Mouse (Mus musculus): Measurements from ENCODE around the gene Wnt5a. TPM values are rescaled to one million over a fixed set of nuclear protein-coding genes. Genes with fewer than 3 reads are reported as not detected.

The Wnt5a gene
- polyA plus RNA-seq, 1 experiment from 2014 or later = 9.8 TPM

DNA sequence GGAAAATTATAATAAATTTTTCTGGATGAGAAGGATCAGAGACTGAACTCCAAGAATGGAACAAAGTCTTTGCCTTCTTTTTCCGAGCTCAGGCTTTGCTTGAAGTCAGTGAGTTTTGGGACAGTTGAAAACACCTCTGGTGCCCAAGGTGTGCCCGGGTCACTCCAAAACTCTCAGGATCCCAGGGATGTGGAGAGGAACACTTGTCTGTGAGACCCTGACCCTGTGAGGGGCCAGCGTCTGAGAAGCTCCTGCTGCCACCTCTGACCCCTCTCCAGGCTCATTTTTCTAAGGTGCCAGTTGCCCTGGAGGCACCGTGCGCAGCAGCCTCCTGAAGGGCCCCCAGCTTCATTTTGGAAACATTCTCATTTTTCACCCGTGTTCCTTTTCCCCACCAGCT, 10.8 kb downstream of the Wnt5a start:
- peaks cover 9% of the 10 kb centered on the region for H3K27me3 ChIP-seq (ENCODE audit: control insufficient read depth, insufficient read depth, low read length)
- H3K4me2 ChIP-seq (ENCODE audit: low read depth, low read length) = no peak overlapping the region
- H3K27ac ChIP-seq (ENCODE audit: low read length) = no peak overlapping the region
- WGBS = 76% methylated on average over 6 of the region's 6 CpGs
- no peak overlapping the region for H3K4me3 ChIP-seq (ENCODE audit: low read length)
- H3K9me3 ChIP-seq (replicated peaks; ENCODE audit: control insufficient read depth, low read length) = no peaks in the 10 kb centered on the region
- no peak overlapping the region for H3K9ac ChIP-seq (ENCODE audit: low read length)
- 0 out of 2 replicates have a peak, but pooled peaks cover 2% of the 10 kb centered on the region for H3K4me1 ChIP-seq (ENCODE audit: control insufficient read depth, insufficient read depth, low read length)
- no peak for ATAC-seq (replicated peaks; ENCODE audit: extremely low read depth, insufficient read depth, low FRiP score)
- 0 out of 2 replicates have a peak, but pooled peaks cover 4% of the 10 kb centered on the region for H3K36me3 ChIP-seq (ENCODE audit: control insufficient read depth, insufficient read depth)

DNA sequence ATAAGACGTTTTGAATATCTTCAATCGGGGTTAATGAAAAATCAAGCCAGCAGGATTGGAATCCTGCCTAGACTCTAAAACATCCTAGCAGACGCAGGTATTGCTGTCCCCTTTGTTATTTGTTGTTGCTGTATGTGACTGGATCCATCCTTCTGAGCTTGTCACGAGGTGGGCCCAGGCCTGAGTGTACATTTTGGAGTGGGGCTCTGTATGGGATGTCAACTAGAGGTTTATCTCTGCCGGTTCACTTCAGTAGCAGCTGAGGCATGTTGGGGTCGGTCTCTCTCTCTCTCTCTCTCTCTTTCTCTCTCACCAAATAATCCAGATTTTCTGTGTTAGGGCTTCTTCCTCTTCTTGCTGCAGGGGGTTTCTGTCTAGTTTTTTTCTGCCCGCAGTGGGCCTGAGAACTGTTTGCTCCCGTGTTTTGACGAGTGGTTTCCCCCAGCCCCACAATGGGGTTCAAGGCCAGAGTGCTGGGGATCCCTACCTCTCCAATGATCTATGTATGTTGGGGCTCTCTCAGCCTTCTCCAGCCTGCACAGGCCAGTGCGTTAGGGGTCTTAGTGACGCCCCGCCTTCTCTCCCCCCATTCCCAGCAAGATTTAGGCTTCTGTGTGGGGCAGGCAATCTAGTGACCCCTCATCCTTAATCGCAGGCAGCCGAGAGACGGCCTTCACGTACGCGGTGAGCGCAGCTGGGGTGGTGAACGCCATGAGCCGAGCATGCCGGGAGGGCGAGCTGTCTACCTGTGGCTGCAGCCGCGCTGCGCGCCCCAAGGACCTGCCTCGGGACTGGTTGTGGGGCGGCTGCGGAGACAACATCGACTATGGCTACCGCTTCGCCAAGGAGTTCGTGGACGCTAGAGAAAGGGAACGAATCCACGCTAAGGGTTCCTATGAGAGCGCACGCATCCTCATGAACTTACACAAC, 13.3 kb downstream of the Wnt5a start:
- 81% methylated on average over 39 of the region's 39 CpGs for WGBS
- H3K36me3 ChIP-seq (ENCODE audit: control insufficient read depth, insufficient read depth) = 0 out of 2 replicates have a peak, but pooled peaks cover 8% of the 10 kb centered on the region
- peaks cover 6% of the 10 kb centered on the region; the same call in 1 of the 2 replicates for H3K27me3 ChIP-seq (ENCODE audit: control insufficient read depth, insufficient read depth, low read length)

DNA sequence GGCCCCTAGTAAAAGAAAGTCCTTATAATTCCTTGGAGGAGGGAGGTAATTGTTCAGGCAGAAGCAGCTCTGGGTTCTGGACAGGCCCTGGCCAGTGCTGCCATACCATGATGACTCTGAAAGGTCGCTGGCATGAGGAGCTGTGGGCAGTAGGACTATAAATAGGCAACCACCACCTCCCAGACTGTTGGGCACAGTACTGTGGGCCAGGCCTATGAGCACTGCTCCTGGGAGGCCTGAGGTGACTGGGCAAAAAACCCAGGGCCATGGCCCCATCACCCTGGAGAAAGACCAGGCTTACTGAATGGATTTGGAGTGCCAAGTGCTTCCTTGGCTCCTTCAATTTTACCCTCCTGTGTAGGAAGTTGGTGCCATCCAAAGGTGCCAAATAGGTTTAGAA, 16.6 kb downstream of the Wnt5a start:
- 50% methylated on average over 1 of the region's 1 CpGs for WGBS
- H3K9me3 ChIP-seq (replicated peaks; ENCODE audit: control insufficient read depth, low read length) = no peaks in the 10 kb centered on the region
- H3K27ac ChIP-seq (ENCODE audit: low read length) = no peak overlapping the region
- no peak overlapping the region for H3K4me2 ChIP-seq (ENCODE audit: low read depth, low read length)
- H3K4me3 ChIP-seq (ENCODE audit: low read length) = no peak overlapping the region
- H3K4me1 ChIP-seq (ENCODE audit: control insufficient read depth, insufficient read depth, low read length) = peaks cover 3% of the 10 kb centered on the region; the same call in 1 of the 2 replicates
- H3K9ac ChIP-seq (ENCODE audit: low read length) = no peak overlapping the region
- H3K36me3 ChIP-seq (ENCODE audit: control insufficient read depth, insufficient read depth) = 0 out of 2 replicates have a peak, but pooled peaks cover 8% of the 10 kb centered on the region
- H3K27me3 ChIP-seq (ENCODE audit: control insufficient read depth, insufficient read depth, low read length) = no peaks in the 10 kb centered on the region
- no peak for ATAC-seq (replicated peaks; ENCODE audit: extremely low read depth, insufficient read depth, low FRiP score)

More for the DNA sequence above, 13.3 kb downstream of the Wnt5a start:
- Histone ChIP-seq H3K9ac (ENCODE audit: low read length) (no peak overlapping the region), H3K9me3 (replicated peaks; ENCODE audit: control insufficient read depth, low read length) (no peaks in the 10 kb centered on the region), H3K4me1 (ENCODE audit: control insufficient read depth, insufficient read depth, low read length) (no peaks in the 10 kb centered on the region), H3K27ac (ENCODE audit: low read length) (no peak overlapping the region), H3K4me2 (ENCODE audit: low read depth, low read length) (no peak overlapping the region), H3K4me3 (ENCODE audit: low read length) (no peak overlapping the region)
- no peak; the same call in 1 of the 2 replicates for ATAC-seq (replicated peaks; ENCODE audit: extremely low read depth, insufficient read depth, low FRiP score)

DNA sequence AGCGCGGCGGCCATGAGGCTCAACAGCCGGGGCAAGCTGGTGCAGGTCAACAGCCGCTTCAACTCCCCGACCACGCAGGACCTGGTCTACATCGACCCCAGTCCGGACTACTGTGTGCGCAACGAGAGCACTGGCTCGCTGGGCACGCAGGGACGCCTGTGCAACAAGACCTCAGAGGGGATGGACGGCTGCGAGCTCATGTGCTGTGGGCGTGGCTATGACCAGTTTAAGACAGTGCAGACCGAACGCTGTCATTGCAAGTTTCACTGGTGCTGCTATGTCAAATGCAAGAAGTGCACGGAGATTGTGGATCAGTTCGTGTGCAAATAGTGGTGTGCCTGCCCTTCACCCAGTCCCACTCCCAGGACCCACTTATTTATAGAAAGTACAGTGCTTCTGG, 18.1 kb downstream of the Wnt5a start:
- no peaks in the 10 kb centered on the region for H3K9me3 ChIP-seq (replicated peaks; ENCODE audit: control insufficient read depth, low read length)
- H3K4me1 ChIP-seq (ENCODE audit: control insufficient read depth, insufficient read depth, low read length) = peaks cover 3% of the 10 kb centered on the region; the same call in 1 of the 2 replicates
- 78% methylated on average over 21 of the region's 21 CpGs for WGBS
- no peaks in the 10 kb centered on the region for H3K27me3 ChIP-seq (ENCODE audit: control insufficient read depth, insufficient read depth, low read length)
- 0 out of 2 replicates have a peak, but pooled peaks cover 8% of the 10 kb centered on the region for H3K36me3 ChIP-seq (ENCODE audit: control insufficient read depth, insufficient read depth)
- ATAC-seq (replicated peaks; ENCODE audit: extremely low read depth, insufficient read depth, low FRiP score) = no peak
- H3K9ac ChIP-seq (ENCODE audit: low read length) = no peak overlapping the region
- no peak overlapping the region for H3K4me2 ChIP-seq (ENCODE audit: low read depth, low read length)
- no peak overlapping the region for H3K27ac ChIP-seq (ENCODE audit: low read length)
- no peak overlapping the region for H3K4me3 ChIP-seq (ENCODE audit: low read length)

DNA sequence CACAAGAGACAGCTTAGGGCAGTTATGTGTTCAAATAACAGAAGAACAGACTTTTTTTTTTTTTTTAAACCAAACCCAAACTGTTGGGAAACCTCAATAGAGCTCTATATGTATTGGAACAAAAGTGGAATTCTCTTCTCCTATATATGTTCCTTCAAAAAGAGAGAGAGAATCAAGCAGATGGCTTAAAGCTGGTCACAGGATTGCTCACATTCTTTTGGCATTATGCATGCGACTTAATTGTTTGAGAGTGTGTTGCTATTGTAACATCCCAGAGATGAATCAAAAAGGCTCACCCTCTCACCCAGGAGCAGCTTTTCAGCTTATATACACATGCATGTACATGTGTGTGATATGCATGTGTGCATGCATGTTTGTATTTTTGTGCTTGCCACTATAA, 21.0 kb downstream of the Wnt5a start:
- Histone ChIP-seq H3K27me3 (ENCODE audit: control insufficient read depth, insufficient read depth, low read length) (no peaks in the 10 kb centered on the region), H3K9me3 (replicated peaks; ENCODE audit: control insufficient read depth, low read length) (no peaks in the 10 kb centered on the region), H3K4me1 (ENCODE audit: control insufficient read depth, insufficient read depth, low read length) (peaks cover 3% of the 10 kb centered on the region; the same call in 1 of the 2 replicates), H3K27ac (ENCODE audit: low read length) (no peak overlapping the region), H3K4me2 (ENCODE audit: low read depth, low read length) (no peak overlapping the region), H3K4me3 (ENCODE audit: low read length) (no peak overlapping the region), H3K9ac (ENCODE audit: low read length) (no peak overlapping the region), H3K36me3 (ENCODE audit: control insufficient read depth, insufficient read depth) (0 out of 2 replicates have a peak, but pooled peaks cover 4% of the 10 kb centered on the region)
- ATAC-seq (replicated peaks; ENCODE audit: extremely low read depth, insufficient read depth, low FRiP score) = no peak
- WGBS = 43% methylated on average over 1 of the region's 1 CpGs

DNA sequence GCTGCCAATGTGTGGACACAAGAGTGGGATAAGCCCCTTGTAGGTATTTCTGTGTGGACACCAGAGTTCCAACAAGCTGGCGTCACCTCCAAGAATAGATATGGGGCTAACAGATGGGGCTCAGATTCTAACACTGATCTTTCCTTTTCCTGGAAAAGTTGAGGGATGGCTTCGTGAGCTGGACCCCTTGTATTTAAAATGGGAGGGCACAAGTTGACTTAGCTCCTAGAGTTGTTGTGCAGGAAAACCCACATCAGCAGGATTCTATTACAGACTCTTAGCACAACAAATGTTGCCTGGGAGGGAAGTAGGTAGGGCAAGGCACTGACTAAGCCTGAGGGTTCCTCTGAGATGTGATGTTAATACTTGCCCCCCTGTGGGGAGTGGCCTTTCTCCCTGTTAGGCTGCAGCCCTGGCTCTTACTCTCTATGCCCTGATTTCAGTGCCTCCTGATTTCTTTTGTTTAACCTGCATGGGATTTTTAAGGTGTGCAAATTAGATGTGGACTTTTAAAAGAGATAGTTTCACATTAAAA, 23.7 kb downstream of the Wnt5a start:
- Histone ChIP-seq H3K9me3 (replicated peaks; ENCODE audit: control insufficient read depth, low read length) (no peaks in the 10 kb centered on the region), H3K4me2 (ENCODE audit: low read depth, low read length) (no peak overlapping the region), H3K9ac (ENCODE audit: low read length) (no peak overlapping the region), H3K4me3 (ENCODE audit: low read length) (no peak overlapping the region), H3K27ac (ENCODE audit: low read length) (no peak overlapping the region), H3K36me3 (ENCODE audit: control insufficient read depth, insufficient read depth) (no peaks in the 10 kb centered on the region), H3K27me3 (ENCODE audit: control insufficient read depth, insufficient read depth, low read length) (no peaks in the 10 kb centered on the region), H3K4me1 (ENCODE audit: control insufficient read depth, insufficient read depth, low read length) (peaks cover 9% of the 10 kb centered on the region)
- ATAC-seq (replicated peaks; ENCODE audit: extremely low read depth, insufficient read depth, low FRiP score) = no peak
- 69% methylated on average over 2 of the region's 2 CpGs for WGBS

DNA sequence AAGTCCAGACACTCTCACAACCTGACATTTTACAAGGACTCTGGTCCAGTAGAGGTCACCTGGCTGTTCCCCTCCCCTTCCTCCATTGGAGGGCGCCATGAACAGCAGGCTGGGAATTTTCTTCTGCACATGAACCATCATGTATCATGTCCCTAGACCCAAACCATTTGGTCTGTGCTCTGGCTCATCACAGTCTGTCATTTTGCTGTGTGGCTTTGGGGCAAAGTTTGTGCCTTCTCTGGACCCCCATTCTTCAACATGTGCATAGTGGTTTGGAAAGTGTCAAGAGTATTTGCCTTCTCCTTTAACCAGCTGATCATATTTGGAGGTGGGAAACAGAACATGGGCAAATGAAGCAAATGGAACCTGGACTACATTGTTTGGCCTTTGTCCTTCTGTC, 27.0 kb downstream of the Wnt5a start:
- no peak for ATAC-seq (replicated peaks; ENCODE audit: extremely low read depth, insufficient read depth, low FRiP score)
- no peaks in the 10 kb centered on the region for H3K27me3 ChIP-seq (ENCODE audit: control insufficient read depth, insufficient read depth, low read length)
- H3K4me3 ChIP-seq (ENCODE audit: low read length) = no peak overlapping the region
- H3K9me3 ChIP-seq (replicated peaks; ENCODE audit: control insufficient read depth, low read length) = no peaks in the 10 kb centered on the region
- H3K27ac ChIP-seq (ENCODE audit: low read length) = no peak overlapping the region
- WGBS = 39% methylated on average over 1 of the region's 1 CpGs
- H3K36me3 ChIP-seq (ENCODE audit: control insufficient read depth, insufficient read depth) = no peaks in the 10 kb centered on the region
- no peak overlapping the region for H3K4me2 ChIP-seq (ENCODE audit: low read depth, low read length)
- no peak overlapping the region for H3K9ac ChIP-seq (ENCODE audit: low read length)
- H3K4me1 ChIP-seq (ENCODE audit: control insufficient read depth, insufficient read depth, low read length) = peaks cover 8% of the 10 kb centered on the region

DNA sequence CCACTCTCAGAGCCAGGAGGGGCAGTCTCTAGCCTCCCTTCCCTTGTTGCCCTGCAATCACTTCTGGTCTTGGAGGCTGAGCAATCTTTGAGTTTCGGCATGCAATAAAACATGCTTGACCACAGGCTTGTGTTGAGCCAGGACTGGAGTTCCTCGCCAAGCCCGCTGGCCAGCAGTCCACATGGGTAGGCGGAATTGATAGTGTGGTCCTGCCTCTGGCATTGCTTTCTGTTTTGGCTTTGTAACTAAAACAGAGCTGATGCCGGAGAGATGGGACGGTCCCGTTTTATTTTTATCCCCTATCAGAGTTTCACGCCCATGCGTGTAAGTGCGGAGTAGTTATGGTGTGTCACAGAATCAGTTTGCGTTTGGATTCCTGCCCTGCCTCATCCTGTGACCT, 28.4 kb downstream of the Wnt5a start:
- Histone ChIP-seq H3K36me3 (ENCODE audit: control insufficient read depth, insufficient read depth) (no peaks in the 10 kb centered on the region), H3K4me2 (ENCODE audit: low read depth, low read length) (peak overlapping the region; percentile 52), H3K27me3 (ENCODE audit: control insufficient read depth, insufficient read depth, low read length) (no peaks in the 10 kb centered on the region), H3K9ac (ENCODE audit: low read length) (no peak overlapping the region), H3K9me3 (replicated peaks; ENCODE audit: control insufficient read depth, low read length) (no peaks in the 10 kb centered on the region), H3K4me3 (ENCODE audit: low read length) (peak overlapping the region; percentile 30), H3K4me1 (ENCODE audit: control insufficient read depth, insufficient read depth, low read length) (peaks cover 8% of the 10 kb centered on the region), H3K27ac (ENCODE audit: low read length) (no peak overlapping the region)
- ATAC-seq (replicated peaks; ENCODE audit: extremely low read depth, insufficient read depth, low FRiP score) = 0 out of 2 replicates have a peak, but pooled peaks have one; percentile 18
- 25% methylated on average over 11 of the region's 11 CpGs for WGBS

DNA sequence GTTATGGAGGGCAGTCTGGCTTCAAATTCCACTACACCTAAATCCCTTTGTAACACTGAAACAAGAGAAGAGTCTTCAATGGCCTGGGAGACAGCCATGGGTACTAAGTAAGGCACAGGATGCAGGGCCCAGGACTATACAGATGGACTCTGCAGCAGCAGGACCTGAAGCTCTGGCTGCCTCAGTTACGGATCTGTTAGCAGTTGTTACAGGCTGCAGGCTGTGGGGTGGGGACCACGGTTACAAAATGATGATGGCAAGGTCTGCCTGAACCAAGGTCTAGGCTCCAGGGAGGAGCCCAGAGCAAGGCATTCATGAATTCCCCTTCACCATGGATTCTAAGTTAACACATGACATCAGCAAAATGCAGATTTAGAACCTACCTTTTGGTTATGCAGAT, 29.3 kb downstream of the Wnt5a start:
- peaks cover 8% of the 10 kb centered on the region for H3K4me1 ChIP-seq (ENCODE audit: control insufficient read depth, insufficient read depth, low read length)
- H3K4me3 ChIP-seq (ENCODE audit: low read length) = no peak overlapping the region
- WGBS = 83% methylated on average over 2 of the region's 2 CpGs

More for the DNA sequence above, 29.3 kb downstream of the Wnt5a start:
- Histone ChIP-seq H3K9me3 (replicated peaks; ENCODE audit: control insufficient read depth, low read length) (no peaks in the 10 kb centered on the region), H3K36me3 (ENCODE audit: control insufficient read depth, insufficient read depth) (no peaks in the 10 kb centered on the region), H3K27ac (ENCODE audit: low read length) (no peak overlapping the region), H3K4me2 (ENCODE audit: low read depth, low read length) (no peak overlapping the region), H3K9ac (ENCODE audit: low read length) (no peak overlapping the region), H3K27me3 (ENCODE audit: control insufficient read depth, insufficient read depth, low read length) (no peaks in the 10 kb centered on the region)
- no peak for ATAC-seq (replicated peaks; ENCODE audit: extremely low read depth, insufficient read depth, low FRiP score)
